Mouse (Mus musculus): ENCODE results near the gene Shank1. TPM values are rescaled to one million over a fixed set of nuclear protein-coding genes. Genes with fewer than 3 reads are reported as not detected.
A peak's percentile ranks its signal among the peaks of the same experiment; 100 is the strongest.

The Shank1 gene
- total RNA-seq, 2 experiments from 2014 or later = 3.0 to 3.5 TPM

DNA sequence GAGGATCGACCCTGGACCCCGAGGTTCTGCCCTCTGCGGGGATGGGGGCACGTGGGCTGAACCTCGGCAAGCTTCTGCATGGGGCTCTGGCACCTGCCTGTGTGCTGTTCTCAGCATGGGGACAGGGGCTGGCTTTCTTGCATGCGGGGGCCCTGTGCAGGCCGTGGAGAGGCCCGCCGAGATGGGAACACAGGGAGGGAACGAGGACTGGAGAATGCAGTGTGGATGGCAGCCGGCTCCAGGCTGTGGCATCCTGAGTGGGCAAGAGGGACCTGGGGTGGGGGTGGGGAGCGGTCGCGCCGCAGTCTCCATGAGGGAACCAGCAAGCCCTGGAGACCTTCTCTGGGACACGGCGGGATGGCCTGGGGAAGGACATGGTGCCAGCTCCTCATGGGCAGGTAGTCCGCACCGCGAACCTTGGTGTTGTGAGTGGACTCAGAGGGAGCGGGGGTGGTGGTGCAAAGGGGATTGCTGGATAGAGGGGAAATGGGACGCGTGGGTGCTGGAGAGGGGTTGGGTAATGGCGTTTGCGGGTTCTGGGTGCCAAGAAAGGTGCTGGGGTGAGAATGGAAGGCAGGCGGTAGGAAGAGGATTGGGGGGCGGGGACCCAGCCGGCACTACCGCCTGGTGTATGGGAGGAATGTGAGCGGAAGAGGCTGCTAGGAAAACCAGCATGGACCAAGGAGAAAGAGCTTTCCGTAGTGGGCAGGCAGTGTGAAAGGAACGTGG, 27.2 kb downstream of the Shank1 start:
- DNase-seq (ENCODE audit: low spot score in 2 of 2) = no peak

DNA sequence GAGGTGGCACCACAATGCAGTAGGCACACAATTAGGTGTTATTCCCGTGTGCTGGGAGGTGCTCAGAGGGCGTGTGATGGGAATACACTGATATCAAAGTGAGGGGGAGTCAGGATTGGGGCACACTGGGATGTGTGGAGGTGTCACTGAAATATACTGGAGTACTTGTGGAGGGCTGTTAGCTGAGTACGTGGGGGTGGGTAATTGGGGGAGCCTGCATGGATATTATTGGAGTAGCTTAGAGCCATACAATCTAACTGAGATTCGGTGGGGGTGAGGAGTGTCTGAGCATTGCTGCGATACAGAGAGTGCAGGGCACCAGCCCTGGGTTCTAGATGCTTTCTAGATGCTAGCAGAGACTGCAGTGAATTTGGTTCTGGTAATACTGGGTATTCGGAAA, 30.2 kb downstream of the Shank1 start:
- no peak for DNase-seq (ENCODE audit: low spot score in 2 of 2)

DNA sequence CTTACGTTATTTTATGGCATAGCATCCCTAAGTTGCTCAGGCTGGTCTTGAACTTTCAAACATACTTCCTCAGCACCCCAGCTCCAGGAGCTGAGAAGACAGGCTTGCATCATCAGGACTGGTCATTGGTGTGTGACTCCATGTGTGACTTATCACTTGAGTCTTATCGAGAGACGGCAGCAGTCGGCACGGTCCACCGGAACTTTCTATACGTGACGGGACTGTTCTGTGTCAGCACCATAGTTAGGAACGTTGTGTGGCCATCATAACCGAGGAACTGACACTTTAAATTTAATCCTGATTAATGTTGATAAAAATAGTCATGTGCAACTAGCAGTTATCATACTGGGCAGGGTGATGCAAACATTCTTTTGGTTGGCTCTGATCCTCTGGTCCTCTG, 31.1 kb downstream of the Shank1 start:
- DNase-seq (ENCODE audit: low spot score in 2 of 2) = no peak

DNA sequence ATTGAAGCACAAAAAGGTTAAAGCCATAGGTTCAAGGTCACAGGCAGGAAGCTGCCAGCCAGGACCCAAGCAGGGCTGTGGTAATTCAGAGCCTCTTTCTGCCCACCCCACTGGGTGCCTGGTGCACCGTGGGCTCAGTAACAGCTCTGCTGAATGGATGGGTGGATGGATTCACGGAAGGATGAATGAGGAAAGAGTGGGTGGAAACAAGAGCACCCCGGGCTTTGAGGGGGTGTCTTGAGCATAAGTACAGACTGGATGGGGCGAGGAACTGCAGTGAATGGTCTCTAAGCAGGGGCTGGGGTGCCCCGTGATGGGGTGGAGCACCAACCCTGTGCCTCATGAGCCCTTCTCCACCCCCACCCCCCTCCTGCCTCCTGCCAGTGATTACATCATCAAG, 31.7 kb downstream of the Shank1 start:
- no peak for DNase-seq (ENCODE audit: low spot score in 2 of 2)

DNA sequence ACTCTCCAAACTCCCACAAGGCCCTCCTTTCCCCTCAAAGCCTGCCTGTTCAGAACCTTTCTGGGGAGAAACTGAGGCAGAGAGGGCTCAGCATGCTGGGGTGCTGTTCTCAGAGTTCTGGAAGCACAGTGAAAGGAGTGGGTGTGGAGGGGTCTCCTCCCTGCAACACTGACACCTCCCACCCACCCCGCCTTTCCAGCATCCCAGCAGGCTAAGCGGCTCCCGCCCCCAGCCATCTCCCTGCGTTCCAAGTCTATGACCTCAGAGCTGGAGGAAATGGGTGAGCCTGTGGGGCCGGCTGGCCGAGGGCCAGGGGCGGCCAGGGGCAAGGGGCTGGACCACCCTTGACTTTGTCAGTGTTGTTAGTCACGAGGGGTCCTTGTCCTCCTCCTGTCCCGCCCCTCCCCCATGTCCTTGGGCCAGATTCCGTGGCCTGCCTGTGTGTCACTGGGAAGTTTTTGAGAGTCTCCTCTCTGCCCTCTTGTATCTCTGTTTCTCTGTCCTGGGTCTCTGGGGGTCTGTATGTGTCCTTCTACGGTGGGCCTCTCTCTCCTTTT, 33.5 kb downstream of the Shank1 start:
- no peak for DNase-seq (ENCODE audit: low spot score in 2 of 2)

DNA sequence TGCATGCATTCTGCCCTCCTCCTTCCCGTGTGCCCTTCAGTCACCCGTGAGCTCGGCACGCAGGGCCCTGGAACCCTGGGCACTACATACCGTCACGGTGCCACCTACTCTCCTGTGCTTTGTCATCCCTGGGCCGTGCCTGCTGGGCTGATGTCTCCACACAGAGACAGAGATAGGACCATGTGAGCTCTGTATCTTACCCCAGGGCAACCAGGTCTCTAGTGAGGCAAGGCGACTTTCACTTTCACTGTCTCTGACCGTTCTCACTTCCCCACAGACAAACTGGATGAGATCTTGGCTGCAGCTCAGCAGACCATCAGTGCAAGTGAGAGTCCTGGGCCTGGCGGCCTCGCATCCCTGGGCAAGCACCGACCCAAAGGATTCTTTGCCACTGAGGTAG, 34.6 kb downstream of the Shank1 start:
- DNase-seq (ENCODE audit: low spot score in 2 of 2) = no peak

DNA sequence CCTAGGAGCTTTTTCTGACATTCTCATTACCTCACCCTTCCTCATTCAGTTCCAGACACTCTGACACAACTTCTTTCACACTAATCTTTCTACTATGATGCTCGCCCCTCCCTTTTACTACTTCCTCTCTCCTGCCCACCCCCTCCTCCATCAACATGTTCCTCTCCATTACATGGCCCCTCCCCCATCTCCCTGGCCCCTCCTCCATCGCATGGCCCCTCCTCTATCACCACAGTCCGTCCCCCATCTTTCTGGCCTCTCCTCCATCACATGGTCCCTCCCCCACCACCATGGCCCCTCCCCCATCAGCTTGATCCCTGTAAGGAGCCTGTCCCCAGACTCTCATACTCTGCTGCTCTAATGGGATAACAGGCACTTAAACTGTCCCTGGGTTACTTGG, 39.0 kb downstream of the Shank1 start:
- no peak for DNase-seq (ENCODE audit: low spot score in 2 of 2)

DNA sequence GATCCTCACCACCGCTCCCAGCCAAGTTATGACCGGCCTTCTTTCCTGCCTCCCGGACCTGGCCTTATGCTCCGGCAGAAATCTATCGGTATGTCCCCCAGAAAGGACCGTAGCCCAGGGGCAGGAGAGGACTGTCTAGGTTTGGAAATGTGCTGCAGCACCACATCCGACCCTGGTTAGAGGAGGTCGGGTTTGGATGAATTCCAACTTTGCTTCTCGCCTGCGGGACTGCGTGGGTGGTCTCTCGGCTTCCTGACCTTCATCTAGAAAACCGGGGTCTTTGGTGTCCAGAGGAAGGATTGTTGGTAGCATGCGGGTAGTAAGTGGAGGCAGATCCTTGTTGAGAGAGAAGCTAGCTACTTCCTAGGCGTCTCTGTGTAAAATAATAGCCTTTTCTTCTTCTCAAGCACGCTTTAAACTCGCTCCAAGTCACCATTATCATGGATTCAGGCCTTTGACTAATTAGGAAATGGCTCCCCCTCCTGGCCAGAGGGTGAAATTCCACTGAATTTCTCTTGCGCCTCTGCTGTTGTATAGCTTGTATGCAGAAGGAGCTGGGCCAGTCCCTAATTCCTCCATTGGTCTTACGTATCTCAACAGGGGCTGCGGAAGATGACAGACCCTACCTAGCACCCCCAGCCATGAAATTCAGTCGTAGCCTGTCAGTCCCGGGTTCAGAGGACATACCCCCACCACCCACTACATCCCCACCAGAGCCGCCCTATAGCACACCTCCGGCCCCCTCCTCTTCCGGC, 41.1 kb downstream of the Shank1 start:
- peak in 1 of 2 experiments; percentile 75 for DNase-seq (ENCODE audit: low spot score in 2 of 2)

DNA sequence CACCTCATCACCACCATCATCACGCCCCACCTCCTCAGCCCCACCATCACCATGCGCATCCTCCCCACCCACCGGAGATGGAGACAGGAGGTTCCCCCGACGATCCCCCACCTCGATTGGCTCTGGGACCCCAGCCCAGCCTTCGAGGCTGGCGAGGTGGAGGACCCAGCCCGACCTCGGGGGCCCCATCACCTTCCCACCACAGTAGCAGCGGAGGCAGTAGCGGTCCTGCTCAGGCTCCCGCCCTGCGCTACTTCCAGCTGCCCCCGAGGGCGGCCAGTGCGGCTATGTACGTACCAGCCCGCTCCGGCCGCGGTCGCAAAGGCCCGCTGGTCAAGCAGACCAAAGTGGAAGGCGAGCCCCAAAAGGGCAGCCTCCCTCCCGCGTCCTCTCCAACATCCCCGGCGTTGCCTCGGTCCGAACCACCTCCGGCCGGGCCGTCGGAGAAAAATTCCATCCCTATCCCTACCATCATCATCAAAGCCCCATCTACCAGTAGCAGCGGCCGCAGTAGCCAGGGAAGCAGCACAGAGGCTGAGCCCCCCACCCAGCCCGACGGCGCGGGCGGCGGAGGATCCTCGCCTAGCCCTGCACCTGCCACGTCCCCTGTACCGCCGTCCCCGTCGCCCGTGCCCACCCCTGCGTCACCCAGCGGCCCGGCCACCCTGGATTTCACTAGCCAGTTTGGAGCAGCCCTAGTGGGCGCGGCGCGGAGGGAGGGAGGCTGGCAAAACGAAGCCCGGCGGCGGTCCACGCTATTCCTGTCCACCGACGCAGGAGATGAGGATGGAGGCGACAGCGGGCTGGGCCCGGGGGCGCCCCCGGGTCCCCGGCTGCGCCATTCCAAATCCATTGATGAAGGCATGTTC, 42.1 kb downstream of the Shank1 start:
- no peak for DNase-seq (ENCODE audit: low spot score in 2 of 2)

DNA sequence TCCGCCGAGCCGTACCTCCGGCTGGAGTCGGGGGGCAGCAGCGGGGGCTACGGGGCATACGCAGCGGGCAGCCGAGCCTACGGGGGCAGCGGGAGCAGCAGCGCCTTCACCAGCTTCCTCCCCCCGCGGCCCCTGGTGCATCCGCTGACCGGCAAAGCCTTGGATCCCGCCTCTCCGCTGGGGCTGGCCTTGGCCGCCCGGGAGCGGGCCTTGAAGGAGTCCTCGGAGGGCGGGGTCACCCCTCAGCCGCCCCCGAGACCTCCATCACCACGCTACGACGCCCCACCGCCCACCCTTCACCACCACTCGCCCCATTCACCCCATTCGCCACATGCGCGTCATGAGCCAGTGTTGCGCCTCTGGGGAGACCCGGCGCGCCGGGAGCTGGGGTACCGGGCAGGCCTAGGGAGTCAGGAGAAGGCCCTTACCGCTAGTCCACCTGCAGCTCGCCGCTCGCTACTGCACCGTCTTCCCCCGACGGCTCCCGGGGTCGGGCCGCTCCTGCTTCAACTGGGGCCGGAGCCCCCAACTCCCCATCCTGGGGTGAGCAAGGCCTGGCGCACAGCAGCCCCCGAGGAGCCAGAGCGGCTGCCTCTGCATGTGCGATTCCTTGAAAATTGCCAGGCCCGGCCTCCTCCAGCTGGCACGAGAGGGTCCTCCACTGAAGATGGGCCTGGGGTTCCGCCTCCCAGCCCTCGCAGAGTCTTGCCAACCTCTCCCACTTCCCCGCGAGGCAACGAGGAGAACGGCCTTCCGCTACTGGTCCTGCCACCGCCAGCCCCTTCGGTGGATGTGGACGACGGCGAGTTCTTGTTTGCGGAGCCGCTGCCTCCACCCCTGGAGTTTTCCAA, 42.9 kb downstream of the Shank1 start:
- DNase-seq (ENCODE audit: low spot score in 2 of 2) = no peak

DNA sequence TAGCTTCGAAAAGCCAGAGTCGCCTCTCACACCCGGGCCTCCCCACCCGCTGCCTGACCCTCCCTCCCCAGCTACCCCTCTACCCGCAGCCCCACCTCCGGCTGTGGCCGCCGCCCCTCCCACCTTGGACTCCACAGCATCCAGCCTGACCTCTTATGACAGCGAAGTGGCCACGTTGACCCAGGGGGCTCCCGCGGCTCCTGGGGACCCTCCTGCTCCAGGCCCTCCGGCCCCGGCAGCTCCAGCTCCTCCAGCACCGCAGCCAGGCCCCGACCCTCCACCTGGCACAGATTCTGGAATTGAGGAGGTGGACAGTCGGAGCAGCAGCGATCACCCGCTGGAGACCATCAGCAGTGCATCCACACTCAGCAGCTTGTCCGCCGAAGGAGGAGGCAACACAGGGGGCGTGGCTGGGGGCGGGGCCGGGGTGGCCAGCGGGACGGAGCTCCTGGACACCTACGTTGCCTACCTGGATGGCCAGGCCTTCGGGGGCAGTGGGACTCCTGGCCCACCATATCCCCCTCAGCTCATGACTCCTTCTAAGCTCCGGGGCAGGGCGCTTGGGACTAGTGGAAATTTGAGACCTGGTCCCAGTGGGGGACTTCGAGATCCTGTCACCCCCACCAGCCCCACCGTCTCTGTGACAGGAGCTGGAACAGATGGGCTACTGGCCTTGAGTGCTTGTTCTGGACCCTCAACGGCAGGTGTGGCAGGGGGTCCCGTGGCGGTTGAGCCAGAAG, 43.7 kb downstream of the Shank1 start:
- no peak for DNase-seq (ENCODE audit: low spot score in 2 of 2)

DNA sequence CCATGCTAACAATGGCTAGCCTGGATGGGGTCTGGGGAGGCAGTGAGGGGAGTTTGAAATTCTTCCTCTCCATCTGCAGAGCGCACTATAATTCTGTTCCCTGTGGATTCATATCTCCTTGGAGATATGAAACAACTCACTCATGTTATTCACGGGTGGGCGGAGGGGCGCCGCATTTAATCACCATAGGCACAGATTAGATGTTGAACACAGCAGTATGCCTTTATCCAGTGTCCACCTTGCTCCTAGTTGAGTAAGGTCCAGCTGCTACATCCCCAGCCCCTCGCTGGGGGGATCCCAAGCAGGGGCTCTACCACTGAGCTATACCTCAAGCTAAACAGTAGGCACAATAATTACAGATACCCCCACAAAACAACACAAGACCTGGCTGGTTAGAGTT, 45.4 kb downstream of the Shank1 start:
- no peak for DNase-seq (ENCODE audit: low spot score in 2 of 2)

DNA sequence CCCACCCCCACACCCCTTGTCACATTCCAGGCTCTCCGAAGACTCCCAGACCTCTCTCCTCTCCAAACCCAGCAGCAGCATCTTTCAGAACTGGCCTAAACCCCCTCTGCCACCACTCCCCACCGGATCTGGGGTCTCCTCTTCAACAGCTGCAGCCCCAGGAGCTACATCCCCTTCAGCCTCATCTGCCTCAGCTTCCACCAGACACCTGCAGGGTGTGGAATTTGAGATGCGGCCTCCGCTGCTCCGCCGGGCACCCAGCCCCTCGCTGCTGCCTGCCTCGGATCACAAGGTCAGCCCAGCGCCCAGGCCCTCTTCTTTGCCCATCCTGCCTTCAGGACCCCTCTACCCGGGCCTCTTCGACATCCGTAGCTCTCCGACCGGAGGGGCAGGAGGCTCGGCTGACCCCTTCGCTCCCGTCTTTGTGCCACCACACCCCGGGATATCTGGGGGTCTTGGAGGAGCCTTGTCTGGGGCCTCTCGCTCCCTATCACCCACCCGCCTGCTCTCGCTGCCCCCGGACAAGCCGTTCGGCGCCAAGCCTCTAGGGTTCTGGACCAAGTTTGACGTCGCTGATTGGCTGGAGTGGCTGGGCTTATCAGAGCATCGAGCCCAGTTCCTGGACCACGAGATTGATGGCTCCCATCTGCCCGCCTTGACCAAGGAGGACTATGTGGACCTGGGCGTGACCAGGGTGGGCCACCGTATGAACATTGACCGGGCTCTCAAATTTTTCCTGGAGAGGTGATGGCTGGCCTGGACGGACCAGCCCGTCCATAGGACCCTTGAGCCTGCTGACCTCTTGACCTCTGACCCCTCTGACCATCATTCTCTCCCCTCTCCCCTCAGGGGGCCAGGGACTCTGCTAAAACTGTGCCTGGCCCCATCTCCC, 46.8 kb downstream of the Shank1 start:
- no peak for DNase-seq (ENCODE audit: low spot score in 2 of 2)

DNA sequence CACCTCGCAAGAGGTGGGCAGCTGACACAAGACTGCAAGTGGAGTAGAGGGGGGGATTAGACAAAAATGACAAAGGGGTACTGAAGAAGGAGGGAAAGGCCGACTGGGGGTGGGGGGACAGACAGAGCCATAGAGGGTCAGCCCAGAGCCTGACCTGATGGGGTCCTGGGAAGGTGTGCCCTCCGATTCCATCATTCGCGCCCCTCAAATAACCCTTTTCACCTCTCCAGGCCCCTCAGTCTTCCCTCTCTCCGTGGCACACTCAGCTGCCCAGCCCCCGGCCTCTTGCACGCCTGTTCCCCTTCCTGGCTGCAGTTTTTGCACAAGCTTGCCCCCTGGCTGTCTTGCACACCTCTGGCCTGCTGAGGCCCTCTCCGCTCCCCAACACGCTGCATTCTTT, 47.5 kb downstream of the Shank1 start:
- no peak for DNase-seq (ENCODE audit: low spot score in 2 of 2)

DNA sequence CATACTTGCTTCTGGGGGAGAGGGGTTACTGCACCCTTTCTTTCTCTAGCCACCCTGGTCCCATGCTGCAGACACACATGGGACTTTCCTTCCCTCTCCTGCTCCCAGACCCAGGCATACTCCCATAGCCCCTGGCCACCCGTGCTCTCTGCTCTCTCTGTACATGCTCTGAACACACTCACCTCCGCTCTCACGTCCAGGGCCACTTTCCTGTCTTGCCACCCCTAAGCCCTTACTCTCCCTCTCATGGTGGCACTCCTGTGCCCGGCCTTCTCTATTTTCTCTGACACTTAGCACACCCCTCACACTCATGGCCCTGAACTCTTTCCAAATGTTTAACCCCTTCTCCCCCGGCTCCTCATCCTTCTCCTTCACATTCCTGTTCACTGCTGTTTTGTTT, 48.0 kb downstream of the Shank1 start:
- no peak for DNase-seq (ENCODE audit: low spot score in 2 of 2)

DNA sequence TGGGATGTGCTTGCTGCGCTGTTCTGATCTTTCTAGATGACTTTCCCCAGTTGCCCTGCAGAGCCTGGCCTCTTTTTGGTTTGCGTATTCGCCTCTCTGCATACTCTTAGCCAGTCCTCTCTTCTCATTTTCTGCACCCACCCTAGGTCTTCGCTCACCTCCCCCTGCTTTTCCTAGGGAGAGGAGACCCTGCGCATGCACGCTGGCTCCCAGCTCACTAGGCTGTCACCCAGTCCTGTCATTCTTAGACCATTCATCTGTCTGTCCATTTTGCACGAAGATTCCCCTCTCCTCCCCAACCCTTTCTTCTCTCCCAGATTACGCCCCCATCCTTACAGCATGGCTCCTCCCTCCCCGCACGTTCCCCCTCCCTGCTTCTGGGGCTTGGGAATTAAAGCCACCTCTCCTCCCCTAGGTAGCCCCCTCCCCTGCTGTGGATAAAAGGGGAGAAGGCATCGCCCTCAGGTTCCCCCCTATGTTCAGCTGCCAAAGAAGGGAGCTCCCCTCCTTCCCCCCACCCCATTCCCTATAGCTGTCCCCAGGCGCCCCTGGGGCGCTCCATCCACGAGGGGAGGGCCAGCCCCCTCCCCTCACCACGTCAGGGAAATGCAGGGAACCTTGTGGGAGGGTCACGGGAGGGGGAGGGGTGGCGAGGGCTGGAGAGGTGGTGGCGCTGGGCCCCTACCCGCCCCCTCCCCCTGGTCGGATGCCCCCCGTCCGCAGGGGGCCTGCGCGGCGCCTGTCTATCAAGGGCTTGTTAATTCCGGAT, 49.0 kb downstream of the Shank1 start:
- no peak for DNase-seq (ENCODE audit: low spot score in 2 of 2)

DNA sequence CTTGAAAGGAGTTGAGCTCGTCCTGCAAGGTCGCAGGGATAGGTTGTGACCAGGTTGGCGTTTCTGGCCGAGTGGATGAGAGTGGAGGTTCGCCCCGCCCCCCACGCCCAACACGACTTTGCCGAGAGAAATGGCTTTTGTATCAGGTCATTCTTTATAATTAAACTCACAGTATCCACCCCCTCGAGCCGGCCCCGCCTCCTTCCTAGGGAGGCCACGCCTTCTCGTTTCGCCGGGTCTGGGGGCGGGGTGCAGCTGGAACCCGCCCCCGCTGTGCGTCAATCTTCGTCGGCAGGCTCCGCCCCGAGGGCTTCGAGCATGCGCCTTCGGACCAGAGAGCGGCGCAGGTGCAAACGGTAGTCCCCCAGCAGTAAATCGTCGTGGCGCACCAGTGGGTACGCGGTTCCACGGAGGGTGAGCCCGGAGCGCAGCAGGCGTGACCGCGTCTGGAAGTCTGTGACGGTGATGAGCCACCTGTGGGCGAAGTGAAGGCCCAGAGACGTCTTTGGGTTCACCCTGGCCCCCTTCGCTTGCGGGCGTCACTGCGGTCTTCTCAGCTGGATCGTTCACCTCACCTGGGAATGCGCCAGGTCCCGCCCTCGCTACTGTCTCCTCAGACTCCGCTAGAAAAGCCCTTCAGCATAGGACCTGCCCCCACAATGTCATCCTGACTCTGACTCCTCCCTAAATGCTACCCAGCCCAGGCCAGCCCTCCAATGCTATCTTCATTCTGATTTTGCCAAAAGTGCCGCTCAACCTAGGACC, 50.0 kb downstream of the Shank1 start:
- peak; percentile 65 to 72 for DNase-seq (ENCODE audit: low spot score in 2 of 2)
